Mouse (Mus musculus) NIH3T3 (cell line): ENCODE data around the gene Fez2.

Source experiments
- DNase-seq: peaks from one replicate; pipeline ENCODE4 v3.0.0-alpha.2; 2012; ENCODE audit warnings: low read depth

Gene Fez2

GRCm38 (mm10) chr17:78366070-78366469 lies 51.9 kb downstream of the Fez2 start:
- no peak for DNase-seq

GRCm38 (mm10) chr17:78364555-78365302 lies 53.2 kb downstream of the Fez2 start:
- no peak for DNase-seq

GRCm38 (mm10) chr17:78361939-78362728 lies 55.8 kb downstream of the Fez2 start:
- DNase-seq = no peak

GRCm38 (mm10) chr17:78358251-78358726 lies 59.7 kb downstream of the Fez2 start:
- no peak for DNase-seq

GRCm38 (mm10) chr17:78357753-78358152 lies 60.2 kb downstream of the Fez2 start:
- no peak for DNase-seq

- no peak for DNase-seq
Observed at GRCm38 (mm10) chr17:78355611-78356010, 62.3 kb downstream of the Fez2 start.

- no peak for DNase-seq
Observed at GRCm38 (mm10) chr17:78354871-78355270, 63.1 kb downstream of the Fez2 start.

- DNase-seq = no peak
Observed at GRCm38 (mm10) chr17:78354411-78354810, 63.5 kb downstream of the Fez2 start.

- no peak for DNase-seq
Observed at GRCm38 (mm10) chr17:78352500-78352855, 65.5 kb downstream of the Fez2 start.

GRCm38 (mm10) chr17:78351676-78352499 lies 66.1 kb downstream of the Fez2 start:
- DNase-seq = no peak

GRCm38 (mm10) chr17:78347111-78347801 lies 70.7 kb downstream of the Fez2 start:
- no peak for DNase-seq

- no peak for DNase-seq
Observed at GRCm38 (mm10) chr17:78343688-78344087, 74.3 kb downstream of the Fez2 start.

GRCm38 (mm10) chr17:78335250-78335649 lies 82.7 kb downstream of the Fez2 start:
- DNase-seq = no peak

- DNase-seq = no peak
Observed at GRCm38 (mm10) chr17:78333275-78333674, 84.7 kb downstream of the Fez2 start.

GRCm38 (mm10) chr17:78331438-78331837 lies 86.5 kb downstream of the Fez2 start:
- DNase-seq = no peak

- no peak for DNase-seq
Observed at GRCm38 (mm10) chr17:78328287-78328686, 89.7 kb downstream of the Fez2 start.

GRCm38 (mm10) chr17:78327187-78327586 lies 90.8 kb downstream of the Fez2 start:
- DNase-seq = no peak

- no peak for DNase-seq
Observed at GRCm38 (mm10) chr17:78326381-78326780, 91.6 kb downstream of the Fez2 start.

GRCm38 (mm10) chr17:78325761-78326332 lies 92.1 kb downstream of the Fez2 start:
- no peak for DNase-seq

- DNase-seq = peak; percentile 48
Observed at GRCm38 (mm10) chr17:78322369-78323335, 95.3 kb downstream of the Fez2 start.
